Mouse (Mus musculus): Measurements from ENCODE around the gene Vmn1r61. TPM values are rescaled to one million over a fixed set of nuclear protein-coding genes. Genes with fewer than 3 reads are reported as not detected.

Vmn1r61 gene
- polyA plus RNA-seq (2015; fragmentation: Nextera tagmentation; extraction: Ambion mirVana): not detected in 2 replicates

DNA sequence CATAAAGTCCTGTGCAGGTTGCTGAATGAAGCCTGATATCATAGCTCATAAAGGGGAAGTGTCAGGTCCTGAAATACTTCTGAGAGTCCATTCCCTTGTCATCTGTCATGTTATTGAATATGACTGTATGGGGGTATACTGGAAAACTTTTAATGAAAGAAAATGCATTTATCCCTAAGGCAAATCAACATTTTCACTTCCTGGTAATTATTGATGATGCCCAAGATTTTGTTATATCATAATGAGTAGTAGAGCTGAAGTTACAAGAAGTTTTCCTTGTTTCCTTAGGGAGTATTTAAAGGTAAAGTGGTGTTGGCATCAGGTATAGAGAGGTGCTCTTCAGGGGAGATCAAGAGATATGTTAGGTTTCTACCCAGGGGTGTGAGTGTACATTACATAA lies at the start of gene Vmn1r61:
TSS of gene Vmn1r61 (minus strand) at position 101 of the 400 bp plus-strand sequence.
- no peak for ATAC-seq (ENCODE audit: borderline replicate concordance, extremely low read depth, low FRiP score, low TSS enrichment)
- Histone ChIP-seq H3K27me3 (no peaks in the 10 kb centered on the region), H3K9ac (no peak within 1 kb of the TSS), H3K36me3 (no peaks in the 10 kb centered on the region), H3K4me3 (no peak within 1 kb of the TSS), H3K4me2 (no peak within 1 kb of the TSS), H3K9me3 (peaks cover 7% of the 10 kb centered on the region; the same call in 1 of the 2 replicates), H3K4me1 (no peaks in the 10 kb centered on the region), H3K27ac (no peak within 1 kb of the TSS)

Other genes with a start within 250 kb of the Vmn1r61 start
- not detected in 2 replicates for gene Vmn1r58, start 199.9 kb downstream of the Vmn1r61 start, polyA plus RNA-seq (2015; fragmentation: Nextera tagmentation; extraction: Ambion mirVana)
- not detected in 2 replicates for gene Vmn1r59, start 156.5 kb downstream of the Vmn1r61 start, polyA plus RNA-seq (2015; fragmentation: Nextera tagmentation; extraction: Ambion mirVana)
- not detected in 2 replicates for gene Vmn2r28, start 119.3 kb downstream of the Vmn1r61 start, polyA plus RNA-seq (2015; fragmentation: Nextera tagmentation; extraction: Ambion mirVana)
- gene Vmn1r60, start 66.0 kb downstream of the Vmn1r61 start, polyA plus RNA-seq (2015; fragmentation: Nextera tagmentation; extraction: Ambion mirVana): not detected in 2 replicates
- gene Vmn1r62, start 60.3 kb upstream of the Vmn1r61 start, polyA plus RNA-seq (2015; fragmentation: Nextera tagmentation; extraction: Ambion mirVana): not detected in 2 replicates
- gene Vmn1r63, start 192.2 kb upstream of the Vmn1r61 start, polyA plus RNA-seq (2015; fragmentation: Nextera tagmentation; extraction: Ambion mirVana): not detected in 2 replicates